Mouse (Mus musculus) lung, embryonic 15.5 days (tissue): ENCODE results near the gene Muc1. TPM values are rescaled to one million over a fixed set of nuclear protein-coding genes. Genes with fewer than 3 reads are reported as not detected.

Source experiments
- ATAC-seq: fragments of 200-750 bp; cut with Nextera tagmentation; 2 replicates; pipeline ENCODE4 v1.8.0; 2017; ENCODE audit warnings: moderate number of reproducible peaks, borderline replicate concordance; ENCODE audit not compliant: low FRiP score, low TSS enrichment; ENCODE audit errors: extremely low read depth
- H3K27ac ChIP-seq: fragments of 300-500 bp; sonication (generic); 2 replicates; pipeline ENCODE4 v1.5.1; 2015; ENCODE audit warnings: moderate library complexity, mild to moderate bottlenecking, inconsistent platforms
- H3K27me3 ChIP-seq: fragments of 300-500 bp; sonication (generic); 2 replicates; pipeline ENCODE4 v1.6.1; 2015; ENCODE audit warnings: inconsistent platforms
- H3K36me3 ChIP-seq: fragments of 300-500 bp; sonication (generic); 2 replicates; pipeline ENCODE4 v1.6.1; 2015; ENCODE audit warnings: inconsistent platforms
- H3K4me1 ChIP-seq: fragments of 300-500 bp; sonication (generic); 2 replicates; pipeline ENCODE4 v1.6.1; 2015; ENCODE audit warnings: inconsistent platforms
- H3K4me2 ChIP-seq: fragments of 300-500 bp; sonication (generic); 2 replicates; pipeline ENCODE4 v1.6.1; 2015; ENCODE audit warnings: inconsistent platforms, mild to moderate bottlenecking, moderate library complexity
- H3K4me3 ChIP-seq: fragments of 300-500 bp; sonication (generic); 2 replicates; pipeline ENCODE4 v1.5.1; 2015; ENCODE audit warnings: mild to moderate bottlenecking, inconsistent platforms
- H3K9ac ChIP-seq: fragments of 300-500 bp; sonication (generic); 2 replicates; pipeline ENCODE4 v1.6.1; 2015; ENCODE audit warnings: inconsistent platforms
- H3K9me3 ChIP-seq: fragments of 300-500 bp; sonication (generic); 2 replicates; pipeline ENCODE4 v1.6.1; 2016; ENCODE audit warnings: inconsistent platforms
- WGBS: fragments of 180-500 bp; shearing (Covaris S2); methylation state at CpG from one replicate; pipeline ENCODE4 v1.1.7; 2015; 5-methylcytosine and 5-hydroxymethylcytosine counted together
- polyA plus RNA-seq: library from polyadenylated mRNA; unstranded; fragments of >200 nt; fragmentation: Nextera tagmentation; extraction: Ambion mirVana; gene quantifications from 2 replicates; pipeline ENCODE4 v1.2.1, GENCODE M21; 2015

Gene Muc1
- polyA plus RNA-seq, 1 experiment from 2014 or later, result 88.9 TPM

GRCm38 (mm10) chr3:89238494-89238893 is 9.6 kb downstream of the Muc1 start:
- H3K9me3 ChIP-seq, result no peaks in the 10 kb centered on the region
- H3K27me3 ChIP-seq, result no peaks in the 10 kb centered on the region; the same call in 1 of the 2 replicates
- no peak overlapping the region for H3K27ac ChIP-seq
- H3K36me3 ChIP-seq, result no peaks in the 10 kb centered on the region; the same call in 1 of the 2 replicates
- H3K9ac ChIP-seq, result no peak overlapping the region
- WGBS, result 62% methylated on average over 12 of the region's 12 CpGs
- H3K4me2 ChIP-seq, result no peak overlapping the region
- peaks cover 17% of the 10 kb centered on the region for H3K4me1 ChIP-seq
- H3K4me3 ChIP-seq, result no peak overlapping the region
- ATAC-seq, result no peak

DNA sequence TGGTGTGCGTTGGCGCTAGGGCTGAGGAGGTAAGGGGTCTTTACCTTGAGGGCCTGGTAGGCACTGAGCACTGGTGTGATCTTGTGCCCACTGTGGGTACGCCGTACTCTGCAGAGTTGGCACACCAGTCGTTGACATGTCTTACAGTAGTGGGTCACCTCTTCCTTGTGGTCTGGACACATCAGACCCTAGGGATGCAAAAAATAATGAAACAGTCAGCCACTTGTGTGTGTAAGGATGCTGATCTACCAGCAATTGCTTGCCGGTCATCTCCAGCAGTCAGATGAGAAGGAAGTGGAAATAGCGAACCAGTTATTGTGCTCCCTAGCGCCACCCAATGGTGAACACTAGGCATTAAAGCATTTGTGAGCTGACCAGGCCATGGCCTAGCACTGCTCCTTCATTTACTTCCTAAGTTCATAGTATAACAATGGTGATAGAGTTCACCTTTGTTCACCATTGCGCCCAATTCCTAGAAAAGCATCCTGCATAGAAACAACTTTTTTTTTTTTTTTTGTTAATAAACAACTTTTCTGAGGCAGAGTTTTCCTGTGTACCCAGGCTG is 13.6 kb downstream of the Muc1 start:
- H3K9ac ChIP-seq, result no peak overlapping the region
- H3K27me3 ChIP-seq, result peaks cover 14% of the 10 kb centered on the region
- no peaks in the 10 kb centered on the region; the same call in 1 of the 2 replicates for H3K36me3 ChIP-seq
- peaks cover 39% of the 10 kb centered on the region for H3K4me1 ChIP-seq
- no peaks in the 10 kb centered on the region for H3K9me3 ChIP-seq
- H3K27ac ChIP-seq, result no peak overlapping the region
- no peak overlapping the region for H3K4me2 ChIP-seq
- ATAC-seq, result no peak
- 67% methylated on average over 9 of the region's 9 CpGs for WGBS
- no peak overlapping the region for H3K4me3 ChIP-seq

- peak overlapping the region; percentile 78 for H3K4me3 ChIP-seq
- peaks cover 4% of the 10 kb centered on the region for H3K36me3 ChIP-seq
- peak; percentile 33; the same call in 1 of the 2 replicates for ATAC-seq
- 12% methylated on average over 14 of the region's 14 CpGs for WGBS
- H3K27me3 ChIP-seq, result peaks cover 14% of the 10 kb centered on the region
- H3K4me2 ChIP-seq, result peak overlapping the region; percentile 82
- peaks cover 44% of the 10 kb centered on the region for H3K4me1 ChIP-seq
- H3K27ac ChIP-seq, result peak overlapping the region; percentile 74
- H3K9ac ChIP-seq, result peak overlapping the region; percentile 19
- no peaks in the 10 kb centered on the region for H3K9me3 ChIP-seq
Observed at GRCm38 (mm10) chr3:89243609-89244008, 14.8 kb downstream of the Muc1 start.

DNA sequence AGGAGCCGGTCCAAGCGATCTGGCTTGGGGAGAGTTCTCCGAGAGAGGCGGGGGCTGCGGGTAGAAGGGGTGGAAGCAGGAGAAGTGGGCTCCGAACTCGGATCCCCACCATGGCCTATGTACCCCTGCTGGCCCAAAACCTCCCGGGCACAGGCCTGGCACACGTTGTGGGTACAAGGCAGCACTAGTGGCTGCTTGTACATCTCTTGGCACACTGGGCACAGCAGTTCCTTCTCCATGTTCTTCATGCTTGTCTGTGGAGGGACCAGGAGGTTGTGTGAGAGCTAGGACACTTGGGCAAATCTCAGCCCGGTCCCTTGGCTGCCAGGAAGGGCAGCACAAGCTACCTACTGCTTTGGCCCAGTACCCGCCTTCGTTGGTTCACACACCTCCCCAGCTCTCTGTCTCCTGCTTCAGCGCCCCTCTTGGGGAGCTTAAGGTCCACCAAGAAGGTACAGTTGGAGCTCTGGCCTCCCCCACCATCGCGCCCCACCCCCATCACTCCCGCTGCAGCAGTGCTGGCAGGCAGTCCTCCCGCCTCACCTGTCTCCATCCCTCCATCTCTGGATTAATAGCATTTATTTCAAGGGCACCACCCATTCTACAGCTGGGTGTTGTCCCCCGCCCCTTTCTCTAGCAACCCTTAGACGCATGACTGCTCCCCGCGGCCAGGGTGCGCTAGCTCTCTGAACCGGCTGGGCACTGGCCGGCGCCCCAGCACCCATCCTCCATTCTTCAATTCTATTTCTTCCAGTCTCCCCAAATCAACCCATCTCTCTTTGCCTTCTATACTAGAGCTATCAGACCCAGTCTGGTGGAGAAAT is 15.5 kb downstream of the Muc1 start:
- Histone ChIP-seq H3K4me2 (peak overlapping the region; percentile 82), H3K4me3 (peak overlapping the region; percentile 78), H3K4me1 (peaks cover 44% of the 10 kb centered on the region), H3K27me3 (peaks cover 14% of the 10 kb centered on the region), H3K9ac (peak overlapping the region; percentile 23), H3K27ac (peak overlapping the region; percentile 74), H3K36me3 (peaks cover 10% of the 10 kb centered on the region), H3K9me3 (no peaks in the 10 kb centered on the region)
- ATAC-seq, result no peak
- WGBS, result 13% methylated on average over 25 of the region's 25 CpGs

GRCm38 (mm10) chr3:89244982-89245687 is 16.3 kb downstream of the Muc1 start:
- peak; percentile 32; the same call in 1 of the 2 replicates for ATAC-seq
- peak overlapping the region; percentile 82 for H3K4me2 ChIP-seq
- H3K36me3 ChIP-seq, result peaks cover 13% of the 10 kb centered on the region
- peaks cover 14% of the 10 kb centered on the region for H3K27me3 ChIP-seq
- peak overlapping the region; percentile 23 for H3K9ac ChIP-seq
- H3K9me3 ChIP-seq, result no peaks in the 10 kb centered on the region
- H3K4me1 ChIP-seq, result peaks cover 44% of the 10 kb centered on the region
- H3K4me3 ChIP-seq, result peak overlapping the region; percentile 78
- 1% methylated on average over 23 of the region's 26 CpGs for WGBS
- peak overlapping the region; percentile 74 for H3K27ac ChIP-seq

- Histone ChIP-seq H3K4me1 (peaks cover 49% of the 10 kb centered on the region), H3K36me3 (peaks cover 13% of the 10 kb centered on the region), H3K4me3 (peak within 1 kb of the TSS; percentile 78), H3K9me3 (no peaks in the 10 kb centered on the region), H3K9ac (peak within 1 kb of the TSS; percentile 75), H3K27me3 (peaks cover 14% of the 10 kb centered on the region), H3K27ac (peak within 1 kb of the TSS; percentile 74), H3K4me2 (peak within 1 kb of the TSS; percentile 82)
- 4% methylated on average over 20 of the region's 20 CpGs for WGBS
- ATAC-seq, result no peak
Observed at GRCm38 (mm10) chr3:89245688-89246171, 16.9 kb downstream of the Muc1 start, which contains the start of gene Krtcap2. Gene Krtcap2, plus strand, starts transcription at chr3:89245966.

- Histone ChIP-seq H3K27me3 (peaks cover 14% of the 10 kb centered on the region), H3K4me1 (peaks cover 57% of the 10 kb centered on the region), H3K27ac (peak within 1 kb of the TSS; percentile 73), H3K9me3 (no peaks in the 10 kb centered on the region), H3K36me3 (peaks cover 13% of the 10 kb centered on the region), H3K4me3 (peak within 1 kb of the TSS; percentile 78), H3K4me2 (peak within 1 kb of the TSS; percentile 82), H3K9ac (peak within 1 kb of the TSS; percentile 75)
- under 1% methylated on average over 42 of the region's 42 CpGs for WGBS
- peak; percentile 75 for ATAC-seq
Observed at GRCm38 (mm10) chr3:89246261-89247100, 17.6 kb downstream of the Muc1 start, which contains the start of gene Trim46. Gene Trim46, minus strand, starts transcription at chr3:89246309.

DNA sequence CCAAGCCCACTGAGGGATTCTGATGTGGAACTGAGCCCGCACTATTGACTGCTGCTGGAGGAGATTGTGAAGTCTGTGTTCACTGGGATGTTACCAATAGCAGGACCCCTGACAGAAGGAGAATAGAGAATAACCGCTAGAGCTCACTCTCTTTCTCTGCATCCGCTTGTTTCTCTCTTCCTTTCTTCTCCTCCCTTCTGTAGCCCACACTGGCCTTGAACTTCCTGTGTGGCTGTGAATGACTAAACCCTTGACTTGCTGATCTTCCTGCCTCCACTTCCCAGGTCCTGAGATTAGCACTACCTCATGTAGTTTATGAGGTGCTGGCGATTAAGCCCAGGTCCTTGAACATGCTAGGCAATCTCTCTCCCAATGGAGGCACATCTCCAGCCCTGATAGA is 18.6 kb downstream of the Muc1 start:
- Histone ChIP-seq H3K4me1 (peaks cover 67% of the 10 kb centered on the region), H3K4me3 (peak overlapping the region; percentile 78), H3K9me3 (no peaks in the 10 kb centered on the region), H3K9ac (peak overlapping the region; percentile 75), H3K27ac (no peak overlapping the region), H3K36me3 (peaks cover 13% of the 10 kb centered on the region), H3K4me2 (peak overlapping the region; percentile 82), H3K27me3 (peaks cover 14% of the 10 kb centered on the region)
- no peak for ATAC-seq
- WGBS, result 83% methylated on average over 4 of the region's 4 CpGs

DNA sequence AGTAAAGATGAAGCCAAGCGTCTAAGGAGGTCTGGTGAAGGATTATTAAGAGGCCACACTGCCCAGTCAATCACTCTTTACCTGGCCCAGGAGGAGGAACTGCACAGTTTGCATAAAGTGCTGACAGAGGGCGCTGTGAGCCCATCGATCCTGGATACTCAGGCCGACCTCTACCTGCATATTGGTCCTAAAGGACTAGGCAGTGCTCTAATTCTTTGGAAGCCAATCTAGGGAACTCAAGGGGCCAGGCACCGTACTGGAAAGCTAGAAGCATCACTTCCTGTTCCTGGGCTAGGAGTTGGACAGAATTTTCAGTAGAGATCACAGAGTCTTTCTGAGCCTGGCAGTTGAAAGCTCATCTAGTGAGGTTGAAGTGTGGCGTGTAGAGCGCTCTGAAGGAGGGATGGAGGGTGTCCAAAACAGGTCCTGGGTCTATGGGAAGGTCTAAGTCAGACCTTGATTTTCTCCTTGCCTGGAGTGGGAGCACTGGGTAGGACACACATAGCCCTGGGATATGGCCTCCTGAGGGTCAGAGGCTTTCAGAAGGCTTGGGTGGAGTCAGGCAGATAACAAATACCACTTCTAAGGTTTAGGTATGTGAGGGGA is 21.7 kb downstream of the Muc1 start:
- ATAC-seq, result no peak
- H3K4me2 ChIP-seq, result no peak overlapping the region

GRCm38 (mm10) chr3:89251365-89251895 is 22.6 kb downstream of the Muc1 start:
- Histone ChIP-seq H3K27me3 (no peaks in the 10 kb centered on the region), H3K4me1 (peaks cover 43% of the 10 kb centered on the region), H3K9me3 (no peaks in the 10 kb centered on the region), H3K4me3 (0 out of 2 replicates have a peak overlapping the region, but pooled peaks have one; percentile 6), H3K4me2 (peak overlapping the region; percentile 39), H3K9ac (no peak overlapping the region; the same call in 1 of the 2 replicates), H3K27ac (peak overlapping the region; percentile 79), H3K36me3 (peaks cover 13% of the 10 kb centered on the region)
- 7% methylated on average over 17 of the region's 17 CpGs for WGBS
- peak; percentile 50 for ATAC-seq

More for the DNA sequence above, 21.7 kb downstream of the Muc1 start:
- Histone ChIP-seq H3K36me3 (peaks cover 13% of the 10 kb centered on the region), H3K4me3 (no peak overlapping the region), H3K4me1 (peaks cover 48% of the 10 kb centered on the region), H3K9ac (no peak overlapping the region), H3K27ac (peak overlapping the region; percentile 79), H3K27me3 (no peaks in the 10 kb centered on the region), H3K9me3 (no peaks in the 10 kb centered on the region)
- WGBS, result 15% methylated on average over 7 of the region's 7 CpGs
